Mouse (Mus musculus) G1E (cell line): Measurements from ENCODE around the gene Hoxa9.

ENCODE experiments used
- CTCF ChIP-seq: IDR thresholded peaks from 2 replicates; pipeline ENCODE4 v1.5.1; 2012; ENCODE audit warnings: low read depth, low read length, inconsistent platforms, mixed read lengths
- GATA2 ChIP-seq: IDR thresholded peaks from 2 replicates; pipeline ENCODE4 v1.6.1; 2012; ENCODE audit warnings: low read depth, low read length, inconsistent platforms, borderline replicate concordance
- POLR2AphosphoS5 ChIP-seq: IDR thresholded peaks from 2 replicates; pipeline ENCODE4 v1.6.1; 2012; ENCODE audit warnings: low read depth, low read length, inconsistent platforms; ENCODE audit not compliant: insufficient replicate concordance
- TAL1 ChIP-seq: conservative IDR thresholded peaks from 2 replicates; pipeline ENCODE4 v1.6.1; 2012; ENCODE audit warnings: low read depth, low read length, inconsistent platforms, mixed read lengths

DNA sequence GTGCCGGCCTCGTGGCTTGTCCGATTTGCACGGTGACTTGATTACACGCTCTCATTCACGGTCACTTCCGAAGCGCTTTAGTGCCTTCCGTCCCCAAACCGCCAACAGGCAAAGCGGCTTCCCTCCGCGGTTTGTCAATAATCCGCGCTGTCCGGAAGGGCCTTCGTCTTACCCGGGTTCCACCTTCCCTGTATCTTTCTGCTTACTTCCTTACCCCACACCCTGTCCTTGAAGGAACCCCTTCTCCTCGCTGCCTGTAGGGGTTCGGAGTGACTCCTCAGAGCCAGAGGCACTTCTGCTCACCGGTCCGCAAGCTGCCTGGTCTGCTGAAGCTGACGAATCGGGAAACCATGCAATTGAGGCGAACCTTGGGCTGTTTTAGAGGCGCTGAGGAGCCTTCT lies 15.5 kb upstream of the Hoxa9 start:
- TF ChIP-seq CTCF (no peak), TAL1 (no peak), GATA2 (no peak), POLR2AphosphoS5 (no peak)
